In the genomic region with DNA sequence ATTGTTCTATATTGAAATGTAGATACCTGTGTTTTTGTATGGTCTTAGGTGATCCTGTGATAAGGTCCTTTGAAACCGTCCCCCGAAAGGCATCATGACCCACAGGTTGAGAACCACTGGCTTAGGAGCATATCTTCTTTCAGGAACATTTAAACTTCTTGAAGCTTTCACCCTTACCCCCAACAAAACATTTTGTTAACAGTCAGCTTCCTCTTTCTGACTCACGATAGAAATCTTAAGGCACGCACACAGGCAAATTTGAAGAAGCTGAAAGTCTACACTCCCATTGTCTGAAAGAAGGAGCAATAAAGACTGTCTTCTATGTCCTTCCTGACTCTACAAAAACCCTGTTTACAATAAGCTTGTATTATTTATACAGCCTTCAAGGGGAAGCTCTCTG, we compare ENCODE assay signal across 16 mouse cellular contexts.
"Had no signal": no experiment of that assay in that cellular context is flagged by ENCODE, and none has a peak within 500 bp of the region (broad histone marks: within the 10 kb centered on the region; RNA-seq: fewer than 3 reads in every experiment).

No protein-coding gene starts in this region.

- ATAC-seq: liver, embryonic 12.5 days; liver, postnatal 0 days had no signal

- H3K27ac ChIP-seq: kidney, embryonic 15.5 days; limb, embryonic 10.5 days; lung, embryonic 15.5 days; midbrain, embryonic 10.5 days; neural tube, embryonic 15.5 days; stomach, embryonic 15.5 days had no signal

- H3K4me3 ChIP-seq: kidney, embryonic 15.5 days; limb, embryonic 10.5 days; liver, embryonic 12.5 days; lung, embryonic 15.5 days; midbrain, embryonic 10.5 days; myocyte; neural tube, embryonic 15.5 days; stomach, embryonic 15.5 days had no signal

- H3K36me3 ChIP-seq: kidney, embryonic 15.5 days; limb, embryonic 10.5 days; liver, embryonic 12.5 days; lung, embryonic 15.5 days; midbrain, embryonic 10.5 days; neural tube, embryonic 15.5 days; stomach, embryonic 15.5 days had no signal

- DNase-seq: kidney, adult 2 months; kidney, postnatal 14 days; liver, postnatal 0 days; lung, postnatal 14 days; midbrain, embryonic 14.5 days; right cerebral cortex, postnatal 4 days; thymus, adult 2 months; thymus, postnatal 36 days had no signal

- H3K4me1 ChIP-seq: lung, embryonic 15.5 days; neural tube, embryonic 15.5 days; stomach, embryonic 15.5 days had no signal

- H3K27me3 ChIP-seq: lung, embryonic 15.5 days; stomach, embryonic 15.5 days had no signal

- H3K9ac ChIP-seq: kidney, embryonic 15.5 days; liver, embryonic 12.5 days; liver, postnatal 0 days; lung, embryonic 15.5 days; neural tube, embryonic 15.5 days; stomach, embryonic 15.5 days had no signal

- H3K9me3 ChIP-seq: kidney, embryonic 15.5 days; limb, embryonic 10.5 days; liver, embryonic 12.5 days; lung, embryonic 15.5 days; midbrain, embryonic 10.5 days; neural tube, embryonic 15.5 days; stomach, embryonic 15.5 days had no signal

- H3K4me2 ChIP-seq: kidney, embryonic 15.5 days; liver, embryonic 12.5 days; lung, embryonic 15.5 days; neural tube, embryonic 15.5 days; stomach, embryonic 15.5 days had no signal
